Mouse (Mus musculus) small intestine, adult 2 months (tissue): ENCODE data around the gene Senp8. TPM values are rescaled to one million over a fixed set of nuclear protein-coding genes. Genes with fewer than 3 reads are reported as not detected.
A peak's percentile ranks its signal among the peaks of the same experiment; 100 is the strongest.

ENCODE experiments used
- H3K27ac ChIP-seq: fragments of 200-500 bp; 2 replicates; pipeline ENCODE4 v1.5.1; 2012; ENCODE audit warnings: low read depth, low read length, control low read depth, inconsistent platforms; ENCODE audit not compliant: insufficient read depth
- H3K27me3 ChIP-seq: fragments of 200-500 bp; 2 replicates; pipeline ENCODE4 v1.6.1; 2012; ENCODE audit warnings: mild to moderate bottlenecking, moderate library complexity, low read length, inconsistent platforms; ENCODE audit not compliant: control insufficient read depth, insufficient read depth
- H3K36me3 ChIP-seq: fragments of 200-500 bp; 2 replicates; pipeline ENCODE4 v1.6.1; 2012; ENCODE audit warnings: mild to moderate bottlenecking, low read length, control low read depth, inconsistent platforms; ENCODE audit not compliant: control insufficient read depth, insufficient read depth
- H3K4me1 ChIP-seq: fragments of 200-500 bp; 2 replicates; pipeline ENCODE4 v1.6.1; 2012; ENCODE audit warnings: low read length, inconsistent platforms, mixed read lengths; ENCODE audit not compliant: control insufficient read depth, insufficient read depth, insufficient read length
- H3K4me3 ChIP-seq: fragments of 200-500 bp; 2 replicates; pipeline ENCODE4 v1.5.1; 2012; ENCODE audit warnings: low read depth, mild to moderate bottlenecking, control low read depth, inconsistent platforms, low read length, moderate library complexity
- CTCF ChIP-seq: fragments of 200-500 bp; IDR thresholded peaks from 2 replicates; pipeline ENCODE4 v1.5.1; 2012; ENCODE audit warnings: low read depth, mild to moderate bottlenecking, control low read depth, inconsistent platforms, low read length, moderate library complexity, mixed read lengths; ENCODE audit not compliant: insufficient replicate concordance, insufficient read length; ENCODE audit errors: extremely low read depth
- POLR2A ChIP-seq: fragments of 200-500 bp; IDR thresholded peaks from 2 replicates; pipeline ENCODE4 v1.6.1; 2012; ENCODE audit warnings: low read depth, mild to moderate bottlenecking, control low read depth, inconsistent platforms, low read length, moderate library complexity
- WGBS: fragments of 180-500 bp; shearing (Covaris S2); methylation state at CpG from one replicate; pipeline ENCODE4 v1.1.7; 2018; 5-methylcytosine and 5-hydroxymethylcytosine counted together
- polyA plus RNA-seq: library from polyadenylated mRNA; depleted of rRNA; stranded (reverse); fragments of >200 nt; gene quantifications from 2 replicates; pipeline ENCODE4 v1.2.3, GENCODE M21; 2012

Senp8 gene
- polyA plus RNA-seq, 1 experiment: 1.5 TPM

DNA sequence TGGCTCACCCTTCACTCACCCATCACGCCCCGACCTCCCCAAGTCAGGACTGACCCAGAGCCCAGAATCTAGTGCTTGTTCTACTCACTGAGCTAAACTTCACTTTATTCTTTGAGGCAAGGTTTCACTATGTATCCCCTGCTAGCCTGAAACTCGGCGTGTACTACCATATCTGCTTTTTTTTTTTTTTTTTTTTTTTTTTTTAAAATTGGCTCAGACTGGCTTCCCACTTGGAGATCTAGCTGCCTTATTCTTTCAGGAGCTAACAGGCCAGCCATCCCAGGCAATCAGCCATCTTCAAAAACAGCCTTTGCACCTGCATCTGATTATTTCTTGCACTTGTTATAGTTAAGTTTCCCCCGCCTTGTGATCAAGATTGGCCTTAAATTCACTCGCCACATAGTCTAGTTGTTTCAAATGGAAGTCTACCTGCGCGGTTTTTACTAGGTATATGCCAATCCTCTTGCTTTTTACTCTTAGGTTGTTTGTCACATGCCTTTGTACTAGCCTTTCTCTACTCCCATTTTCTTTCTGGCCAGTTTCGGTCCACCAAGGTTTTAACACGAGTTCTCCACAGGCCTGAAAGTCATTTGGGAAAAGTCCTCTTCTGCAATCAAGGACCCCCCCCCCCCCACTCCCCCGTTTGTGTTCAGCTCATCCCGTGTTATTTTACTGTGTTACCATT, 787 bp downstream of the Senp8 start:
- WGBS: 20% methylated on average over 12 of the region's 12 CpGs
- H3K4me3 ChIP-seq: peak overlapping the region; percentile 92
- TF ChIP-seq CTCF: no peak
- no peak for TF ChIP-seq POLR2A
- H3K36me3 ChIP-seq: no peaks in the 10 kb centered on the region
- H3K27me3 ChIP-seq: no peaks in the 10 kb centered on the region
- no peak overlapping the region; the same call in 1 of the 2 replicates for H3K27ac ChIP-seq
- peaks cover 5% of the 10 kb centered on the region; the same call in 1 of the 2 replicates for H3K4me1 ChIP-seq

DNA sequence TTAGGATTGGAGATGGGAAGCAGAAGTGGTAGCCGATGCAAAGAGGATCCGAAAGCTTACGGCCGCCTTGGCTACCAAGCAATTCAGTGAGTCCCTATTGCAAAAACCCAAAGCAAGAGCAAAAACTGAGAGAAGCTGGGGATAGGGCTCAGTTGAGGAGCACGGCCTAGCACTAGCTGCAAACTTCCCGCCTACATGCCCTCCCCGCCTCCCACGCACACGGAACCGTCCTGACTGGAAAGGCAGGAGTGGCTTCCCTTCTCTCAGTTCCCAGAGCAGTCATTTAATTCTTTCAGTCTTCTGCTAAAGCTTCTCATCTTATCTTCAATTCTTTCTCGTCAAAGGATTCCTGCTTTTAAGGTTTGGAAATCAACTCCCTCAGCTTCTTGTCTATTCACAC, 1.5 kb downstream of the Senp8 start:
- 86% methylated on average over 11 of the region's 11 CpGs for WGBS
- Histone ChIP-seq H3K27me3 (no peaks in the 10 kb centered on the region), H3K4me3 (no peak overlapping the region), H3K4me1 (peaks cover 5% of the 10 kb centered on the region; the same call in 1 of the 2 replicates), H3K36me3 (no peaks in the 10 kb centered on the region), H3K27ac (no peak overlapping the region)
- no peak for TF ChIP-seq CTCF
- no peak for TF ChIP-seq POLR2A

DNA sequence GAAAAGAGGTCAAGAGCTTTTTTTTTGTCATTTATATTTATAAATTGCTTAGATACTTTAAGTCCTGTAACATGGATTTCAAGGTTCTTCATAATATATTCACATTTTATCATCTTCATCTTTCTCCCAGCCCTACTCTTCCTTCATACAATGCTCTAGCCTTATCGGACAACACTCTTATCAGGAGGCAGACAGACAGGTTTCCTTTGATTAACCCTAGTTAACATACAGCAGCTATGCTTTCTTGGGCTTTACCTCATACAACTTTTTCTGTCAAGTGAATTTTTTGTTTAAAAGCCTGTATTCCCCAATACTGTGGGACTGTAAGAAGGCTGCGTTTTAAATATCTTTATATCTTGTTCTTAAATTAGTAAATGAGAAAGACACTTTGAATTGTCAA, 2.1 kb downstream of the Senp8 start:
- TF ChIP-seq POLR2A: no peak
- TF ChIP-seq CTCF: no peak
- Histone ChIP-seq H3K4me1 (peaks cover 5% of the 10 kb centered on the region; the same call in 1 of the 2 replicates), H3K4me3 (no peak overlapping the region), H3K27ac (no peak overlapping the region), H3K36me3 (no peaks in the 10 kb centered on the region), H3K27me3 (no peaks in the 10 kb centered on the region)
- 63% methylated on average over 2 of the region's 2 CpGs for WGBS

DNA sequence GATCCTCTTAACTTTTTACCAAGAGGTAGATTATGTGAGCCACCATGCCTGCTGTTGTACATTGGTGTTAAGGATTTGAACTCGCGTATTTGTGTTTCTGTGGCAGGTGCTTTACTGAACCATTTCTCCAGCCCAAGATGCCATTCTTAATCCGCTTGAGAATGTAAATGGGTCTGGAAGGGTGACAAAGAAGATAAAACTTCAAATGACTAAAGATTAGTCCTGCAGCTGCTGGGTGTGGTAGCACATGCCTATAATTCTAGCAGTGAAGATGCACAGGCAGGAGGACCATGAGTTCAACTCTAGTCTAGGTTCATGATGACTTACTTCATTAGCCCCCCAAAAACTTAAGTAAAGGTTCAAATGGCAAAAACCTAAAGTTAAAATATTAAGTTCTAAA, 6.6 kb downstream of the Senp8 start:
- WGBS: 77% methylated on average over 3 of the region's 3 CpGs
- H3K36me3 ChIP-seq: no peaks in the 10 kb centered on the region

DNA sequence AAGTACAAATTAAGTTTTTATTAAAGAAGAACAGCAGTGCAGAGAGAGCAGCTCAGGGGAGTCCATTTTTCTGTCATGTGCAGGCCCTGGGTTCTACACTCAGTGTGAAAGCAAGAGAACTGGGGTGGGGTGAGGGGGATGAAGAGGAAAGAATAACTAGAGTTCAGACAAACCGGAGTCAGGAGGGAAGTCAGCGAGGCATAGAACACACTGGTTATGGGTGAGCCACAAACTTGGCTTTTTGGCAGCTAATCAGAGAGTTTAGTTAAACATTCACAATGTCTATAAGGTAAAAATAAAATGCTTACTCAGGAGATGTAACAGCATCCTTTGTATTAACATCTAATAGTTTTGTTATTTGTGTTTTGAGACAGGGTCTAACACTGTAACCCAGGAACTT, 9.9 kb downstream of the Senp8 start:
- TF ChIP-seq CTCF (no peak), POLR2A (no peak)
- Histone ChIP-seq H3K27ac (no peak overlapping the region), H3K36me3 (0 out of 2 replicates have a peak, but pooled peaks cover 1% of the 10 kb centered on the region), H3K4me3 (no peak overlapping the region), H3K27me3 (no peaks in the 10 kb centered on the region), H3K4me1 (no peaks in the 10 kb centered on the region)
- 28% methylated on average over 2 of the region's 2 CpGs for WGBS

More for the DNA sequence above, 6.6 kb downstream of the Senp8 start:
- no peak for TF ChIP-seq CTCF
- no peak for TF ChIP-seq POLR2A
- no peaks in the 10 kb centered on the region for H3K4me1 ChIP-seq
- no peak overlapping the region for H3K27ac ChIP-seq
- no peaks in the 10 kb centered on the region for H3K27me3 ChIP-seq
- H3K4me3 ChIP-seq: no peak overlapping the region

DNA sequence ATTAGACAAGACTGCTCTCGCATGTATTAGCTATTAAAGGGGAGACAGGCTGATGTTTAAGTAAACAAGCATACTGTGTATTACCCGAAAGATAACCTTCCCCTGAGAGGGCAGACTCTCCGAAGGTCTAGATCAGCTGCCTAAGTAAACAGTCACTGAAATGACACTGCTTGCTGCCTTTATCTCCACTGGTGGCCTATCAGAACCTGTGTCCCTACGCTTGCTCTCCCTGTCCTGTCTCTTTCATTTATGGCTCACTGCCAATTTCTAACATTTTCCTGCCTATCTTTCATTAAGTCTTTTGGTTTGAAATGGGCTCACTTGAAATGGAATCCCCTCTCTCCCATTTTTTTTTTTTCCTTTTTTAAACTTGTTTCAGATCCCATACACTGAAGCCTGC, 15.1 kb downstream of the Senp8 start:
- H3K27me3 ChIP-seq: no peaks in the 10 kb centered on the region
- H3K4me1 ChIP-seq: no peaks in the 10 kb centered on the region
- TF ChIP-seq CTCF: no peak
- H3K4me3 ChIP-seq: no peak overlapping the region
- 25% methylated on average over 4 of the region's 4 CpGs for WGBS
- H3K27ac ChIP-seq: no peak overlapping the region
- H3K36me3 ChIP-seq: 0 out of 2 replicates have a peak, but pooled peaks cover 1% of the 10 kb centered on the region

DNA sequence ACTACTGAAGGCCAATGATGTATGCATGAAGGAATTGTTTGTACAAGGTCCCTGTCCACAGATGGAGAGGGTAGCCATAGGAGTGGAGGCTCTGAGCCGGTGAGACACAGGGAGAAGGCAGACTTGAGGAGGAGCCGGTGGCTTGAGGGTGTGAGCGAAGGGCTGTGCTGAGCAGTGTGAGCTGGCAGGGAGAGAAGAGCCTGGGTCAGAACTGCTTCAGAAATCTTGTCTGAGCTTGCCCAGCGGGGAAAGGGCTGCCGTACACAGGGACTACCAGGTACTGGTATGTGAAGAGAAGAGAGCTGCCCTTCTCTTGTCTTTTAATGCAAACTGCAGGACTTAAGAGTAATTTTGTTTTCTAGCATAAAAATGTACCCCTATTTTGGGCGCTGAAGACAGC, 17.4 kb downstream of the Senp8 start:
- Histone ChIP-seq H3K4me1 (no peaks in the 10 kb centered on the region), H3K36me3 (0 out of 2 replicates have a peak, but pooled peaks cover 1% of the 10 kb centered on the region), H3K27me3 (no peaks in the 10 kb centered on the region), H3K4me3 (no peak overlapping the region), H3K27ac (no peak overlapping the region)
- TF ChIP-seq POLR2A (no peak), CTCF (no peak)
- 86% methylated on average over 6 of the region's 6 CpGs for WGBS
